Mouse (Mus musculus) liver, embryonic 14.5 days (tissue): ENCODE results near the gene Inpp5a. TPM values are rescaled to one million over a fixed set of nuclear protein-coding genes. Genes with fewer than 3 reads are reported as not detected.
A peak's percentile ranks its signal among the peaks of the same experiment; 100 is the strongest.

Experiments used
- ATAC-seq: fragments of 200-750 bp; cut with Nextera tagmentation; 2 replicates; pipeline ENCODE4 v1.8.0; 2017; ENCODE audit warnings: moderate number of reproducible peaks, mild to moderate bottlenecking, moderate library complexity; ENCODE audit not compliant: insufficient read depth
- DNase-seq, 3 experiments: peaks; one replicate each; pipeline ENCODE4 v3.0.0-alpha.2; 2012 to 2013; ENCODE audit warnings: low read depth in 3 of 3, low spot score in 3 of 3
- H3K27ac ChIP-seq: fragments of 300-500 bp; sonication (generic); 2 replicates; pipeline ENCODE4 v1.5.1; 2014; ENCODE audit warnings: moderate library complexity, mild to moderate bottlenecking, control low read depth, inconsistent platforms
- H3K27me3 ChIP-seq: fragments of 300-500 bp; sonication (generic); 2 replicates; pipeline ENCODE4 v1.6.1; 2014; ENCODE audit warnings: mild to moderate bottlenecking, low read length, moderate library complexity; ENCODE audit not compliant: control insufficient read depth, insufficient read depth
- H3K36me3 ChIP-seq: fragments of 300-500 bp; sonication (generic); replicated peaks from 2 replicates; pipeline ENCODE4 v1.6.1; 2014; ENCODE audit warnings: low read depth; ENCODE audit not compliant: control insufficient read depth, insufficient read depth
- H3K4me1 ChIP-seq, 2 experiments: fragments of 200-500 bp in 1 of 2; fragments of 300-500 bp in 1 of 2; sonication (generic) in 1 of 2; replicated peaks; 2 replicates each; pipeline ENCODE4 v1.6.1; 2012 to 2014; ENCODE audit warnings: antibody characterized with exemption in 1 of 2, inconsistent platforms in 1 of 2, low read length in 1 of 2; ENCODE audit not compliant: control insufficient read depth in 2 of 2, insufficient read depth in 2 of 2
- H3K4me2 ChIP-seq: fragments of 300-500 bp; sonication (generic); 2 replicates; pipeline ENCODE4 v1.6.1; 2014; ENCODE audit warnings: low read depth, mild to moderate bottlenecking, control low read depth, moderate library complexity
- H3K4me3 ChIP-seq, 2 experiments: fragments of 200-500 bp in 1 of 2; fragments of 300-500 bp in 1 of 2; sonication (generic) in 1 of 2; 2 replicates each; pipeline ENCODE4 v1.5.1; 2012 to 2014; ENCODE audit warnings: low read depth in 2 of 2, low read length in 2 of 2, mild to moderate bottlenecking in 2 of 2, control low read depth in 1 of 2, inconsistent platforms in 1 of 2, moderate library complexity in 1 of 2; ENCODE audit not compliant: insufficient read depth in 1 of 2
- H3K9ac ChIP-seq: fragments of 300-500 bp; sonication (generic); replicated peaks from 2 replicates; pipeline ENCODE4 v1.6.1; 2014; ENCODE audit warnings: mild to moderate bottlenecking, control low read depth, moderate library complexity
- H3K9me3 ChIP-seq: fragments of 300-500 bp; sonication (generic); 2 replicates; pipeline ENCODE4 v1.6.1; 2016; ENCODE audit warnings: low read length, mixed read lengths; ENCODE audit not compliant: control insufficient read depth
- CTCF ChIP-seq: IDR thresholded peaks from 2 replicates; pipeline ENCODE4 v1.5.1; 2016; ENCODE audit warnings: antibody characterized with exemption, low read depth, control low read depth
- EP300 ChIP-seq: IDR thresholded peaks from 2 replicates; pipeline ENCODE4 v1.6.1; 2016; ENCODE audit warnings: antibody characterized with exemption, low read depth
- WGBS: fragments of 180-500 bp; shearing (Covaris S2); extraction: QIAGEN DNeasy Blood & Tissue Kit; methylation state at CpG from one replicate; pipeline ENCODE4 v1.1.7; 2014; ENCODE audit not compliant: insufficient replicate concordance; 5-methylcytosine and 5-hydroxymethylcytosine counted together
- polyA plus RNA-seq, 2 experiments: library from polyadenylated mRNA; depleted of rRNA in 1 of 2; stranded (reverse) in 1 of 2; unstranded in 1 of 2; fragments of >200 nt; fragmentation: Nextera tagmentation in 1 of 2; extraction: Ambion mirVana in 1 of 2; gene quantifications; 2 replicates each; pipeline versions ENCODE4 v1.2.1 to v1.2.3; 2012 to 2014

Gene Inpp5a
- polyA plus RNA-seq (2012; rRNA removed) (1.8 and 2.4 TPM in 2 replicates), polyA plus RNA-seq (2014; fragmentation: Nextera tagmentation; extraction: Ambion mirVana) (3.5 and 5.0 TPM in 2 replicates)

GRCm38 (mm10) chr7:139388670-139389212 lies at the start of gene Inpp5a:
Inpp5a (plus strand) TSS chr7:139389109.
- peak within 1 kb of the TSS; percentile 65 to 73 for H3K4me3 ChIP-seq
- peak; percentile 95 to 97 (median 96) for DNase-seq
- H3K36me3 ChIP-seq = no peaks in the 10 kb centered on the region
- WGBS = 1% methylated on average over 44 of the region's 47 CpGs
- no peak within 1 kb of the TSS for H3K27ac ChIP-seq
- peak; percentile 97 for ATAC-seq
- peaks cover 3 to 12% of the 10 kb centered on the region in 2 experiments; a peak in 3 of 4 replicates for H3K4me1 ChIP-seq
- no peak for TF ChIP-seq CTCF
- no peak for TF ChIP-seq EP300
- no peaks in the 10 kb centered on the region for H3K9me3 ChIP-seq
- peak within 1 kb of the TSS; percentile 80 for H3K9ac ChIP-seq
- peak within 1 kb of the TSS; percentile 91 for H3K4me2 ChIP-seq
- no peaks in the 10 kb centered on the region for H3K27me3 ChIP-seq

DNA sequence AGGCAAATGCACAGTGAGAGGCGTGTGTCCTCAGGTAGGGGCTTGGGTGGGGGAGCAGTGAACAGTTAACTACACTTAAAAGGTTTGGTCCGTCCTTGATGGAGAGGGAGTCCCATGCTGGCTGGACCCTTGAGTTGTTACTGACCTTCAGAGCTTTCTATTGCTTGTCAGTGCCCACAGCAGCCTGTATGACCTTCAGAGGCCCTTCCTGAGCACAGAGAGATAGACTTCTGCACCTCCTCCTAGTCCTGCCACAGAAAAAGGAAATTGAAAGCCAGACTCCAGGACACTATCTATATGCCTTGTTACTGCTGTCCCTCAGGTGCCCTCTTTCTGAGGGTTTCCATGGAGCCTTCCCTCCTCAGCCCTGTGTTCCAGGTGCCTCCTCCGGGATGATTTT lies 49.7 kb upstream of the Inpp5a start:
- no peak for DNase-seq
- no peaks in the 10 kb centered on the region for H3K9me3 ChIP-seq
- 51% methylated on average over 3 of the region's 3 CpGs for WGBS
- H3K4me3 ChIP-seq = no peak overlapping the region
- no peaks in the 10 kb centered on the region for H3K27me3 ChIP-seq
- no peaks in the 10 kb centered on the region for H3K4me1 ChIP-seq
- no peaks in the 10 kb centered on the region for H3K36me3 ChIP-seq
- no peak for ATAC-seq
- no peak overlapping the region for H3K4me2 ChIP-seq
- H3K9ac ChIP-seq = no peak overlapping the region
- H3K27ac ChIP-seq = no peak overlapping the region
- TF ChIP-seq CTCF (no peak), EP300 (no peak)

GRCm38 (mm10) chr7:139341020-139341660 lies 47.8 kb upstream of the Inpp5a start:
- Histone ChIP-seq H3K27ac (no peak overlapping the region), H3K27me3 (no peaks in the 10 kb centered on the region), H3K9ac (no peak overlapping the region), H3K36me3 (no peaks in the 10 kb centered on the region), H3K4me1 (no peaks in the 10 kb centered on the region), H3K9me3 (no peaks in the 10 kb centered on the region), H3K4me2 (no peak overlapping the region), H3K4me3 (no peak overlapping the region)
- DNase-seq = no peak
- no peak for ATAC-seq
- WGBS = 70% methylated on average over 4 of the region's 4 CpGs
- TF ChIP-seq CTCF (no peak), EP300 (no peak)

DNA sequence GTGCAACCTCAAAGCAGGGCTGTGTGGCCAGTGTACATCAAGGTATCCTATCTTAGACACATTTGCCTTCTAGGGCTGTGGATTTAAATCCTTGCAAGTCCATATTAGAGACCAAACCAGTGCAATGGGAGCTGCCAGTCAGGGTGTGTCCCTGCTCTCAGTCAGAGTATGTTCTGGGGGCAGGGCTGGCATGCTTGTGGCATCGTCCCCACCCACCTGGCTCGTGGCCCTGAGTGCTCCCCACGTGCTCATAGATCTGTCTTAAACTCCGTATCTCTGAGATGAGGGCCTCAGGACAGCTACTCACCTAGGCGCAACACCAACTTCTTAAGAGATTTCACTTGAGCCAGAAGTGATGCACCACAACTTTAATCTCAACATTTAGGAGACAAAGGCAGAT lies 46.1 kb upstream of the Inpp5a start:
- Histone ChIP-seq H3K36me3 (no peaks in the 10 kb centered on the region), H3K9me3 (no peaks in the 10 kb centered on the region), H3K27ac (no peak overlapping the region), H3K4me2 (no peak overlapping the region), H3K27me3 (no peaks in the 10 kb centered on the region), H3K4me3 (no peak overlapping the region), H3K9ac (no peak overlapping the region), H3K4me1 (no peaks in the 10 kb centered on the region)
- TF ChIP-seq EP300 = no peak
- no peak for TF ChIP-seq CTCF
- WGBS = 73% methylated on average over 5 of the region's 5 CpGs
- ATAC-seq (no peak), DNase-seq (no peak)

GRCm38 (mm10) chr7:139347051-139347450 lies 41.9 kb upstream of the Inpp5a start:
- Histone ChIP-seq H3K9me3 (no peaks in the 10 kb centered on the region), H3K27ac (no peak overlapping the region), H3K4me1 (no peaks in the 10 kb centered on the region), H3K9ac (no peak overlapping the region), H3K4me3 (no peak overlapping the region), H3K27me3 (no peaks in the 10 kb centered on the region), H3K36me3 (no peaks in the 10 kb centered on the region), H3K4me2 (no peak overlapping the region)
- WGBS = 52% methylated on average over 7 of the region's 7 CpGs
- TF ChIP-seq EP300 (no peak), CTCF (no peak)
- ATAC-seq (no peak), DNase-seq (no peak)
